Mouse (Mus musculus): ENCODE measurements around the gene Vars. TPM values are rescaled to one million over a fixed set of nuclear protein-coding genes. Genes with fewer than 3 reads are reported as not detected.
"Not testable (repeated sequence)": the region's sequence is repeated elsewhere in the genome, so short reads cannot be mapped to it uniquely, and the experiment has no call there.

Vars gene
- total and polyA plus RNA-seq, 3 experiments, result 90.3 to 280 (median 277) TPM

DNA sequence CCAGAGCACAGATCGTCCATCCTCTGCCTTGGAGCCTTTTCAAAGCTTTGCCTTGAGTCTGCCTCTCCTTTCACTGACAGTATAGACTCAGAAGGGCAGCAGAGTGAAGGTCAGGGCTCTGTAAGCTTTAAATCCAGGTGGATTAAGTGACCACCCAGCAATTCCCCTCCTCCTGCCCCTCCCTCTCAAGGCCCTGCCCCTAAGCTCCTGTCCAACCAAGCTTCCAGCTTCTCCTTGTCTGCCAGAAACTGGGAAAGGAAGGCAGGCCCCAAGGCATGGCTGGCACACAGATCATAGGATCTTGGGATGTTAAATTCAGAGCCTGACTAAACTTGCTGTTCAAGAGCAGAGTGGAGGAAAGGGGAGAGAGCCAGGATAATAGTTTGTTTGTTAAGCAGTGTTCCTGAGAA, 36.1 kb upstream of the Vars start:
- dilution Hi-C loops (cut with MboI; ENCODE audit: extremely low pct_ligation_motif_present, extremely low pct_unique_long_range_greater_than_20kb, low sequenced_read_pairs), result no loop called here
- no peaks in the 10 kb centered on the region for H3K79me2 ChIP-seq (replicated peaks; ENCODE audit: control insufficient read depth, extremely low read depth, insufficient read depth, poor library complexity, severe bottlenecking)
- in situ Hi-C loops (cut with MboI; ENCODE audit: low pct_ligation_motif_present, low pct_unique_long_range_greater_than_20kb, low sequenced_read_pairs), result no loop called here
- H3K9ac ChIP-seq (ENCODE audit: insufficient read depth, low read depth), result no peak overlapping the region
- H3K27me3 ChIP-seq (replicated peaks), result no peaks in the 10 kb centered on the region
- TF ChIP-seq ETS1 (conservative IDR thresholded peaks at IDR 0.05; ENCODE audit: low read depth, low read length) (no peak), MAZ (IDR thresholded peaks at IDR 0.05; ENCODE audit: low read depth, low read length) (no peak), HCFC1 (IDR thresholded peaks at IDR 0.05; ENCODE audit: low read depth, low read length) (no peak), POLR2A (IDR thresholded peaks at IDR 0.05; ENCODE audit: low read depth, low read length) (no peak), MAX (IDR thresholded peaks at IDR 0.05; ENCODE audit: low read length) (no peak), TBP (conservative IDR thresholded peaks at IDR 0.05; ENCODE audit: low read depth, low read length) (no peak), KAT2A (IDR thresholded peaks at IDR 0.05; ENCODE audit: insufficient replicate concordance, low read length) (no peak), BHLHE40 (IDR thresholded peaks at IDR 0.05; ENCODE audit: low read depth, low read length) (no peak), NELFE (IDR thresholded peaks at IDR 0.05; ENCODE audit: low read depth, low read length) (no peak), SIN3A (IDR thresholded peaks at IDR 0.05; ENCODE audit: low read length) (no peak), SMC3 (IDR thresholded peaks at IDR 0.05; ENCODE audit: low read depth, low read length) (no peak), CHD1 (IDR thresholded peaks at IDR 0.05; ENCODE audit: low read depth, low read length) (no peak), IRF4 (IDR thresholded peaks at IDR 0.05; ENCODE audit: low read depth, low read length) (no peak)
- H3K36me3 ChIP-seq (replicated peaks in 1 of 2; ENCODE audit: control insufficient read depth in 1 of 2, insufficient read depth in 1 of 2, low read length in 1 of 2), result no peaks in the 10 kb centered on the region
- H3K4me3 ChIP-seq (replicated peaks in 1 of 3; ENCODE audit: low read depth in 2 of 3, low read length in 2 of 3, poor library complexity in 1 of 3), result no peak overlapping the region
- no peak overlapping the region for H3K4me2 ChIP-seq (ENCODE audit: insufficient read depth, low read depth, poor library complexity, severe bottlenecking)
- no peak for DNase-seq (ENCODE audit: extremely low read depth)
- H3K4me1 ChIP-seq (ENCODE audit: control insufficient read depth in 1 of 2, insufficient read depth in 2 of 2), result peaks cover 9 to 39% of the 10 kb centered on the region in 2 experiments
- no peaks in the 10 kb centered on the region for H3K9me3 ChIP-seq (replicated peaks; ENCODE audit: low read length)
- H3K27ac ChIP-seq (ENCODE audit: insufficient read depth, low read depth), result no peak overlapping the region

DNA sequence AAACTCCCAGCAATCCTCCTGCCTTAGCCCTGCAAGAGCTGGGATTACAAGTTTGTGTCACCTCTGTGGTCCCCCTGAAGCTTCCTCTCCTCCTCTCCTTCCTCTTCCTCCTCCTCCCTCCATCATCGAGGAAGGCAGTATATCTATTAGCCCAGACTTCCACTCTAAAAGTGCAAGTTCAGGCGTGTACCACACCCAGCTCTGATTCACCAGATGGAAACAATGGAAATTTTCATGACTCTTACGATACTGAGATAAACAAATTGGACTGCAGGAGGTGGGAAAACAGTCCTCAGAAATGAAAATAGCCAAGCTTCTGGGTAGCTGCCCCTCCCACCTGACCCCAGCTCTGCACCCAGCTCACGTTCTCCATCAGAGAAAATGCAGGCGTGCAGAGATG, 35.2 kb upstream of the Vars start:
- TF ChIP-seq SMC3 (IDR thresholded peaks at IDR 0.05; ENCODE audit: low read depth, low read length) (no peak), CHD2 (IDR thresholded peaks at IDR 0.05; ENCODE audit: low read length) (no peak), RCOR1 (conservative IDR thresholded peaks at IDR 0.05; ENCODE audit: low read depth, low read length) (no peak), E2F4 (IDR thresholded peaks at IDR 0.05; ENCODE audit: insufficient replicate concordance, low read depth, low read length) (no peak), IRF4 (IDR thresholded peaks at IDR 0.05; ENCODE audit: low read depth, low read length) (no peak), ELF1 (IDR thresholded peaks at IDR 0.05; ENCODE audit: low read depth, low read length) (no peak)
- in situ Hi-C loops (cut with MboI; ENCODE audit: low pct_ligation_motif_present, low pct_unique_long_range_greater_than_20kb, low sequenced_read_pairs) (no loop called here), dilution Hi-C loops (cut with MboI; ENCODE audit: extremely low pct_ligation_motif_present, extremely low pct_unique_long_range_greater_than_20kb, low sequenced_read_pairs) (no loop called here)

DNA sequence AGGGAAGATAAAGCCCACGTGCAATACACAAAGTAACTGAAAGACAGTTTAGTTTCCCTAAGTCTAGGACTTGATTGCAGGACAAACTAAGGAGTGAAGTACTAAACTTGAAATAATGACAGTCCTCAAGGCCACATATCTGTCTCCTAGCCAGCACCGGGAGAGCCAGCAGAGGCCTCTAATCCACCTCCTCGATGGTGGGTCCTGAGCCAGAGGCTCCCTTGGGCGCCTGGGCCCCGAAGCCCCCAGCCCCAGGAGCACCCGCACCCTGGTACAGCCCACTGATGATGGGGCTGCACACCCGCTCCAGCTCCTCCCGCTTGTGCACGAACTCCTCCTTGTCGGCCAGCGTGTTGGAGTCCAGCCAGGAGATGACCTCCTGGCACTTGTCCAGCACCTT, 31.0 kb upstream of the Vars start, which contains the start of gene Gm20481:
TSS of gene Gm20481 (plus strand) at position 91 of the 400 bp plus-strand sequence.
- dilution Hi-C loops (cut with MboI; ENCODE audit: extremely low pct_ligation_motif_present, extremely low pct_unique_long_range_greater_than_20kb, low sequenced_read_pairs); H3K27me3 ChIP-seq (replicated peaks); H3K79me2 ChIP-seq (replicated peaks; ENCODE audit: control insufficient read depth, extremely low read depth, insufficient read depth, poor library complexity, severe bottlenecking); H3K36me3 ChIP-seq (replicated peaks in 1 of 2; ENCODE audit: control insufficient read depth in 1 of 2, insufficient read depth in 1 of 2, low read length in 1 of 2); H3K9ac ChIP-seq (ENCODE audit: insufficient read depth, low read depth); H3K4me1 ChIP-seq (ENCODE audit: control insufficient read depth in 1 of 2, insufficient read depth in 2 of 2); H3K9me3 ChIP-seq (replicated peaks; ENCODE audit: low read length); H3K27ac ChIP-seq (ENCODE audit: insufficient read depth, low read depth); DNase-seq (ENCODE audit: extremely low read depth); H3K4me3 ChIP-seq (replicated peaks in 1 of 3; ENCODE audit: low read depth in 2 of 3, low read length in 2 of 3, poor library complexity in 1 of 3); in situ Hi-C loops (cut with MboI; ENCODE audit: low pct_ligation_motif_present, low pct_unique_long_range_greater_than_20kb, low sequenced_read_pairs); H3K4me2 ChIP-seq (ENCODE audit: insufficient read depth, low read depth, poor library complexity, severe bottlenecking): not testable (repeated sequence)

More for the DNA sequence above, 35.2 kb upstream of the Vars start:
- H3K27me3 ChIP-seq (replicated peaks), result no peaks in the 10 kb centered on the region
- no peak overlapping the region for H3K9ac ChIP-seq (ENCODE audit: insufficient read depth, low read depth)
- no peak overlapping the region for H3K4me2 ChIP-seq (ENCODE audit: insufficient read depth, low read depth, poor library complexity, severe bottlenecking)
- H3K27ac ChIP-seq (ENCODE audit: insufficient read depth, low read depth), result no peak overlapping the region
- H3K4me3 ChIP-seq (replicated peaks in 1 of 3; ENCODE audit: low read depth in 2 of 3, low read length in 2 of 3, poor library complexity in 1 of 3), result no peak overlapping the region
- no peaks in the 10 kb centered on the region for H3K79me2 ChIP-seq (replicated peaks; ENCODE audit: control insufficient read depth, extremely low read depth, insufficient read depth, poor library complexity, severe bottlenecking)
- no peaks in the 10 kb centered on the region for H3K36me3 ChIP-seq (replicated peaks in 1 of 2; ENCODE audit: control insufficient read depth in 1 of 2, insufficient read depth in 1 of 2, low read length in 1 of 2)
- DNase-seq (ENCODE audit: extremely low read depth), result no peak
- H3K9me3 ChIP-seq (replicated peaks; ENCODE audit: low read length), result no peaks in the 10 kb centered on the region
- peaks cover 9 to 30% of the 10 kb centered on the region in 2 experiments for H3K4me1 ChIP-seq (ENCODE audit: control insufficient read depth in 1 of 2, insufficient read depth in 2 of 2)

DNA sequence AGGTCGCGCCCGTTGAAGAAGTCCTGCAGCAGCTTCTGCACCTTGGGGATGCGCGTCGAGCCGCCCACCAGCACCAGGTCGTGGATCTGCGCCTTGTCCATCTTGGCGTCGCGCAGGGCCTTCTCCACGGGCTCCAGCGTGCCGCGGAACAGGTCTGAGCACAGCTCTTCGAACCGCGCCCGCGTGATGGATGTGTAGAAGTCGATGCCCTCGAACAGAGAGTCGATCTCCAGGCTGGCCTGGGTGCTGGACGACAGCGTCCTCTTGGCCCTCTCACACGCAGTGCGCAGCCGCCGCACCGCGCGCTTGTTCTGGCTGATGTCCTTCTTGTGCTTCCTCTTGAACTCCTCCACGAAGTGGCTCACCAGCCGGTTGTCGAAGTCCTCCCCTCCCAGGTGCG, 29.9 kb upstream of the Vars start:
- H3K27me3 ChIP-seq (replicated peaks); H3K4me2 ChIP-seq (ENCODE audit: insufficient read depth, low read depth, poor library complexity, severe bottlenecking); H3K4me3 ChIP-seq (replicated peaks in 1 of 3; ENCODE audit: low read depth in 2 of 3, low read length in 2 of 3, poor library complexity in 1 of 3); H3K9me3 ChIP-seq (replicated peaks; ENCODE audit: low read length); dilution Hi-C loops (cut with MboI; ENCODE audit: extremely low pct_ligation_motif_present, extremely low pct_unique_long_range_greater_than_20kb, low sequenced_read_pairs); H3K79me2 ChIP-seq (replicated peaks; ENCODE audit: control insufficient read depth, extremely low read depth, insufficient read depth, poor library complexity, severe bottlenecking); H3K27ac ChIP-seq (ENCODE audit: insufficient read depth, low read depth); H3K36me3 ChIP-seq (replicated peaks in 1 of 2; ENCODE audit: control insufficient read depth in 1 of 2, insufficient read depth in 1 of 2, low read length in 1 of 2); DNase-seq (ENCODE audit: extremely low read depth); H3K9ac ChIP-seq (ENCODE audit: insufficient read depth, low read depth); in situ Hi-C loops (cut with MboI; ENCODE audit: low pct_ligation_motif_present, low pct_unique_long_range_greater_than_20kb, low sequenced_read_pairs); H3K4me1 ChIP-seq (ENCODE audit: control insufficient read depth in 1 of 2, insufficient read depth in 2 of 2): not testable (repeated sequence)
